Mouse (Mus musculus) adrenal gland, adult (tissue): ENCODE measurements around the gene Mgat4c.
"Not testable (repeated sequence)": the region's sequence is repeated elsewhere in the genome, so short reads cannot be mapped to it uniquely, and the experiment has no call there.

Source experiments
- DNase-seq, 2 experiments: peaks; one replicate each; pipeline ENCODE4 v3.0.0; 2022 to 2023; ENCODE audit warnings: low spot score in 1 of 2; ENCODE audit not compliant: inconsistent age in 2 of 2

Mgat4c gene

GRCm38 (mm10) chr10:102127340-102127739, 446.1 kb downstream of the Mgat4c start:
- no peak for DNase-seq

- peak in 1 of 2 experiments; percentile 27 for DNase-seq
Observed at GRCm38 (mm10) chr10:102154865-102155264, 473.6 kb downstream of the Mgat4c start.

GRCm38 (mm10) chr10:102155853-102156252, 474.6 kb downstream of the Mgat4c start:
- DNase-seq = no peak

- DNase-seq = peak; percentile 11 to 39
Observed at GRCm38 (mm10) chr10:102158809-102159208, 477.5 kb downstream of the Mgat4c start.

- DNase-seq = no peak
Observed at GRCm38 (mm10) chr10:102184726-102185125, 503.4 kb downstream of the Mgat4c start.

- no peak for DNase-seq
Observed at GRCm38 (mm10) chr10:102191646-102192045, 510.4 kb downstream of the Mgat4c start.

GRCm38 (mm10) chr10:102196850-102197249, 515.6 kb downstream of the Mgat4c start:
- no peak for DNase-seq

- DNase-seq = no peak
Observed at GRCm38 (mm10) chr10:102238558-102239211, 557.4 kb downstream of the Mgat4c start.

- DNase-seq = no peak
Observed at GRCm38 (mm10) chr10:102243897-102244296, 562.6 kb downstream of the Mgat4c start.

- no peak for DNase-seq
Observed at GRCm38 (mm10) chr10:102244601-102245000, 563.3 kb downstream of the Mgat4c start.

- DNase-seq = no peak
Observed at GRCm38 (mm10) chr10:102245269-102245668, 564.0 kb downstream of the Mgat4c start.

- DNase-seq = no peak
Observed at GRCm38 (mm10) chr10:102308892-102309479, 627.7 kb downstream of the Mgat4c start.

- DNase-seq = no peak
Observed at GRCm38 (mm10) chr10:102365685-102366381, 684.5 kb downstream of the Mgat4c start.

GRCm38 (mm10) chr10:102370576-102370975, 689.3 kb downstream of the Mgat4c start:
- no peak for DNase-seq

- DNase-seq = no peak
Observed at GRCm38 (mm10) chr10:102372111-102372510, 690.8 kb downstream of the Mgat4c start.

GRCm38 (mm10) chr10:102374061-102374460, 692.8 kb downstream of the Mgat4c start:
- DNase-seq = peak; percentile 19 to 87

- peak in 1 of 2 experiments; percentile 72 for DNase-seq
Observed at GRCm38 (mm10) chr10:102377377-102377776, 696.1 kb downstream of the Mgat4c start.

- no peak for DNase-seq
Observed at GRCm38 (mm10) chr10:102389223-102389622, 707.9 kb downstream of the Mgat4c start.

- no peak for DNase-seq
Observed at GRCm38 (mm10) chr10:102417654-102418272, 736.5 kb downstream of the Mgat4c start.

- DNase-seq = peak; percentile 8 to 62
Observed at GRCm38 (mm10) chr10:102435048-102435447, 753.8 kb downstream of the Mgat4c start.

- not testable (repeated sequence) for DNase-seq
Observed at GRCm38 (mm10) chr10:102435467-102435866, 754.2 kb downstream of the Mgat4c start.
